Mouse (Mus musculus): Measurements from ENCODE around the gene Guca1b.

Gene Guca1b

GRCm38 (mm10) chr17:47385145-47385544 lies at the start of gene Guca1b:
TSS of gene Guca1b (plus strand) at chr17:47385393.
- DNase-seq (ENCODE audit: low read depth): no peak

DNA sequence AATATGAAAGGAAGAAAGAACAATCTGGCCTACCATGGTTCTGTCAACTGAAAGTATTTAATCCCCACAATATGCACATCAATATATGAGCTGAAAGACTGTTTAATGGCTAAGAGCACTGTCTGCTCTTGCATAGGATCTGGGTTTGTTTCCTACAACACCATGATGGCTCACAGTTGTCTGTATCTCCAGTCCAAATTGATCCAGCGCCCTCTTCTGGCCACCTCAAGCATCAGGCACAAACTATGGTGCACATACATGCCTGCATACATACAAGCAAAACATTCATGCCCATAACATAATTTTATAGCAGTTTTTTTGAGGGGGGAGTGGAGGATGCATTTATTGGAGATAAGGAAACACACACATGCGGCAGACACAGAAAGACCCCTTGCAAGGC lies 42.1 kb upstream of the Guca1b start:
- no peak for DNase-seq (ENCODE audit: low read depth)

- no peak for DNase-seq (ENCODE audit: low read depth)
Observed at GRCm38 (mm10) chr17:47349721-47350319, 35.4 kb upstream of the Guca1b start.

DNA sequence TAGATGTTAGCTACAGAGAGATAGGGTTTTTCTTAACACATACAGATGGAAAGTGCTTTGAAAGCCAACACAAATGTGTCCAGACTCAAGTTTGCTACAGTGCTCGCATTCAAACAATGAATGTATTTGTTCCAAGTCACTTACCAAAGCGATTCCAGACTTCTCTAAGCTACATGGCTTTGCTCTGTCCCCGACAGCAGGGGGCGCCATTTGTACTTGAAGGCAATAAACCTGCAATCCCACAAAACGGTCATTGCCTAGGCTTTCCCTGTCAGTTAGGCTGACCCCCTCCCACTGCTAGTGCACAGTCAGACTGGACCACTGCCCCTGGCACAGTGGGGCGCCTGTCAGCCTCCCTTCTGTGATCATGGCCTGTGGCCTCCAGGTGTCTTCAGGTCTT lies 25.2 kb upstream of the Guca1b start:
- peak; percentile 77 for DNase-seq (ENCODE audit: low read depth)

DNA sequence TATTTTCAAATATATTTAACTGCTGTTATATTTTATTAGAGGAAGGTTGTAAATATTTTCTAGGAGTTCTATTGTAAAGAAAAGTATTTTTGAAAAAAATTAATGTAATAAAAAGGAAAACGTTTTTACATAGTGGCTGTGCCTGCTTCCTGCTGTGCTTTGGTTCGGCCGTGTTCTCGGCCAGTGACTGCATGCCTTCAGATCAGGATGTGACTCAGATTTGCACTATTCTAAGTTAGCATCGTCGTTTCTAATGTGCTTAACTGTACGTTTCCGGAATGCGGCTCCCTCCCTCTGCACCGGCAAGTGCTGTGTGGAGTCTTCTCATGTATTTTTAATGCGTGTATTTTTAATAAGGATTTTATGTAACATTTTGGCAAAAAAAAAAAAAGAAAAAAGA lies 23.9 kb upstream of the Guca1b start:
- peak; percentile 32 for DNase-seq (ENCODE audit: low read depth)

DNA sequence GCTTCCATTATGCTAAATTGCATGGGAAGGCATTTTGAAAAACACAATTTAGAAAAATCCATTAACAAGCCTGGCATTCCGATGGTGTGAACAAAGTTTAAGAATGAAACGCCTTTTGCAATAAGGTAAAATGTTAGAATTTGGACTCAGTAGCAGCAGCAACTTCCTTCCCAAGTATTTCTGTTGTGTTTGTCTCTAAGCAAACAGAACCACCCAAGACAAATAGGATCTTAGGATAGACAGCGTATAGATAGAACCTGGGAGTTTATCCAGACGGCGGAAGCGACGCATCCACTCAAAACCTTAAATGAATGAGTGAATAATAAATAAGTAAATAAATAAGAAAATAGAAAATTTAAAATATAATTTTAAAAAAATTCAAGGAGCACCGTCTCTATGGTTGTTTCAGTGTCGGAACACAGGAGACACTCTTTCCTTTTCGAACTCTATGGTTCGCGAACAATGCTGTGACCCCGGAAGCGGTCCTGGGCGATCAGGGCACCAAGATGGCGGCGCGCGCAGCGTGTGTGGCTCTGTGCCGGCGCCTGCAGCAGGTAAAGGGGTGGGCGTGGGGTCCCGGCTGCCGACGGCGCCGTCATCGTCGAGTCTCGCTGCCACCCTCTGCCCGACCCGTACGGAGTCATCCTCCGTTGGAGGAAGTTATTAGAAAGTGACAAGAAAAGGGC lies 16.6 kb upstream of the Guca1b start, which contains the start of gene Mrps10:
TSS of gene Mrps10 (plus strand) at position 487 of the 686 bp plus-strand sequence.
- peak; percentile 93 for DNase-seq (ENCODE audit: low read depth)

DNA sequence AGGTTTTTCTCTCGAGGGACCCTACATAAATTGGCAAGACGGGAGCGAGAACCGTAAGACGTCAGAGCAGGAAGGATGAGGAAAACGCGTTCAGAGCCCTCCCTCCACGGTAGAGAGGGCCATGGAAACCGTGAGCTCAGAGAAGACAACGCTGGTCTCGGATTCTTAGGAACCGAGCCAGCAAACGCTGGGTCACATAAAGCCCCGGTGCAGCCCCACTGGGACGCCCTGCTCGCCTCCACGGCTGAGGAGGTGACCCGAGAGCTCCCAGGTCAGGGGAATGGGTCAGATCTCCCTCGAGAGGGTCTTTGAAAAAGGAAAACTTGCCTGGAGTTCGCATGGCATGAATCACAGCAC lies 16.1 kb upstream of the Guca1b start:
- no peak for DNase-seq (ENCODE audit: low read depth)

DNA sequence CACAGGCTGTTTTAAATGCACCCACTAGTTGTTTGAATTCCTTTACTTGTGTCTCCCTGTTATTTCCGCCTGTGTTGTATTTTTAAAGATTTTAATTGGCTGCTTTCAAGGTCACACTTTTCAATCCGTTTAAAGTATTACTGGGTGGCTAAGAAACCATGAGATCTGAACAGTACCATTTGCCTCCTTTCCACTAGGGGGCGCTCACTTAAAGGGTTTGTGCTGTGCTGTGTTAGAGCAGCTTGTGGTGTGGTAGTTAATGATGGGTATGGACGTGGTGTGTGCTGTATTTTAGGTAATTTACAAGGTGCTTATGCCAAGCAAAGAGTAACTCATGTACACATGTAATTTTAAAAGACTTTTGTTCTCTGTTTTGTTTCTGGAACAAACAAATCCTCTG lies 13.7 kb upstream of the Guca1b start:
- DNase-seq (ENCODE audit: low read depth): peak; percentile 86

DNA sequence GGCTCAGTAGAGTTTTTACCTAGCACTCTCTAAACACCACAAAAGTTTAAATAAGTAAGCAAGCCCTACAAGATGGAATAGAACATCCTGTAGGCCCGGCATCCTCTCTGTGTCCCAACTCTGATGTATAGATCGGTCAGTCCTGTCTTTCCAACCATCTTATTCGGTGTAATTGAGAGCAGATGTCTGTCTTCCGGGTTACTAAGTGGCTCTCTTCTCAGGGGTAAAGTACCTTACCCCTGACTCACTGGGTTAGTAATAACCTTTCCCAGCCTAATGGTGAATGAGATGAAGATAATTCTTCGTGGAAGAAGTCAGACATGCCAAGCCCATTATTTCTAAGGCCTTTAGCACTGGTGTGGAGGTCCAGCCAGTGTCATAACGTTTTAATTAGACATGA lies 11.2 kb upstream of the Guca1b start:
- DNase-seq (ENCODE audit: low read depth): no peak

- DNase-seq (ENCODE audit: low read depth): no peak
Observed at GRCm38 (mm10) chr17:47376779-47377280, 8.4 kb upstream of the Guca1b start.

- no peak for DNase-seq (ENCODE audit: low read depth)
Observed at GRCm38 (mm10) chr17:47378133-47378532, 7.1 kb upstream of the Guca1b start.

DNA sequence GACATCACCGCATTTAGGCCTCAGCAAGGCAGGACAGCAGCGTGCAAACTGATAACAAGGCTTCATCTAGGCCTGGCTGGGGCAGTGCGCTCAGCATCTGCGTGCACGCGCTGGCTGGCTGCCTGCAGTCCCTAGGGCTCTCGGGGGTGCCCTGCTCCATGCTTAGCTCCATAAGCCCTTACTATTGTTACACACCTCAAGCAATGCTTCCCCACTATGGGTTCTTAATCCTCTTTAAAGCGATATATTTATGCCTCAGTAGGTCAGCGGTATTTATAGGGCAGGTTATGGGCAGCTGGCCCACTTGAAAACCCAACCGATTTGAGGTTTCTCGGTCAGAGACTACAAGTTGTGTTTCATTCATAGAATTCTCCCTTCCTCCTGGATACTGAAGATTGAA lies 3.3 kb upstream of the Guca1b start:
- no peak for DNase-seq (ENCODE audit: low read depth)

DNA sequence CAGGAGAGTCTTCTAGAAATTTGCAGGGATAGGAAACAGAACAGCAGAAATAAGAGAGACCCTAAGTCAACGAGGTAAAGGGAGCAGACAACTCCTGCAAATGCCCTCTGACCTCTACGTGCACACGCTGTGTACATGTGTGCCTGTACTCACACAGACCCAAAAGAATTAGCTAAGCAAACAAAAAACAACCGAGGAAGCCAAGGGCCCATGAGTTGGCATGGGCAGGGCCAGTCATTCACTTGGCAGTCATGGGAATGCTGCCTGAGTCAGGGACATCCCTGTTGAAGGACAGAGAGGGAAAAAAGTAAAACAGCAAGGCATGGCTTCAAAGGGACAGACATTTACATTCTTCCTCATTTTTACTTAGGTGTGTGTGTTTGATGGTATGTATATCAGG lies 1.9 kb upstream of the Guca1b start:
- DNase-seq (ENCODE audit: low read depth): no peak

- DNase-seq (ENCODE audit: low read depth): no peak
Observed at GRCm38 (mm10) chr17:47384064-47384463, 1.1 kb upstream of the Guca1b start.

DNA sequence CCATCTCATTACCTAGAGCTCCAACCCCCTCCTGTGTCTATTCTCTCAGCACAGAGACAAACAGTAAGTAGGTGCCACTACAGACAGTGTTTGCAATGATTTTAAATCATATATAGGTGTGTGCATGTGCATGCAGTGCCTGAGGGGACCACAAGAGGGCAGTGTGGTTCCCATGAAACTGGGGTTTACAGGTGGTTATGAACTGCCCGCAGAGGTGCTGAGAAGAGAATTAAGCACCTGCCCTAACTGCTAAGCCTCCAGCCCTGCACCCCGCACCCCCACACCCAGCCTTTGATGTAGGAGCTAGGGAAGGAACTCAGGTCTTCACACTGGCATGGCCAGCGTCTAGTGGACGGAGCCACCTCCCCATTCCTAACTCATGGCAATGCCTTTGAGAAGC lies 1.5 kb downstream of the Guca1b start:
- peak; percentile 78 for DNase-seq (ENCODE audit: low read depth)

- peak; percentile 46 for DNase-seq (ENCODE audit: low read depth)
Observed at GRCm38 (mm10) chr17:47394223-47394869, 9.2 kb downstream of the Guca1b start.

GRCm38 (mm10) chr17:47395376-47395913 lies 10.3 kb downstream of the Guca1b start:
- DNase-seq (ENCODE audit: low read depth): peak; percentile 76

DNA sequence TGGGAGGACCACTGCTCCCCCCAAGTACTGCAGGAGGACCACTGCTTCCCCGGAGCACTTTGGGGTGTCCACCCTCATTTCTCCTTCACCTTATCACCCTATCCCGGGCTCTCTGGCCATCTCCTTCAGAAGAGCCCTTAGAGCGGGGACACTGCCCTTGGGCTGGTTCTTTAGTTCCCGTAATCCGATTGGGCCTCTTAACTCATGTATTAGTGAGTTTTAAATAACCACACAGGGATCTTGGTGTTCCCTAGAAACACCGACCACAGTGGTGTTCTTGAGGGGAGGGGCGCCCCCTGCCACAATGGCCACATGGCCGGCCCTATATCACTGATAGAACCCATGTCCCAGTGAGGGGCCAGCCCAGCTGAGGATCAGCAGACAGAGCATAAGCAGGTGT lies 13.9 kb downstream of the Guca1b start:
- no peak for DNase-seq (ENCODE audit: low read depth)

GRCm38 (mm10) chr17:47400451-47400850 lies 15.3 kb downstream of the Guca1b start, which contains the start of gene Guca1a:
TSS of gene Guca1a (minus strand) at chr17:47400584.
- DNase-seq (ENCODE audit: low read depth): no peak

- DNase-seq (ENCODE audit: low read depth): peak; percentile 20
Observed at GRCm38 (mm10) chr17:47407717-47408557, 22.7 kb downstream of the Guca1b start.

DNA sequence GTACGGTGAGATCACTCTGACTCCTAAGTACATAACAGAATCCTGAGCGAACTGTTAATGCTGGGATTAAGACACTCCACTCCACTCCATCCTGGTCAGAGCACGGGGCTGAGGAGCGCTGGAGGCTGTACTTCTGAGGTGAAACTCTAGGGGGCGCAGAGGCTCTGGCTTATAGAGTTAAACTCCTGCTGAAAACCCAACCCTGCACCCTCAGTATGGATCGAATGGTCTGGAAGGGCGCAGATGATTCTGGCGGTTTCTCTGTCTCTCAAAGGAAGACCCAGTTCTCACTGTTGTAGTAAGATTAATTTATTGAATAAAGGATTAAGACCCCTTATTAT lies 23.3 kb downstream of the Guca1b start:
- peak; percentile 73 for DNase-seq (ENCODE audit: low read depth)

Data from induced T-regulatory cell, adult 2 months (primary cell).